Mouse (Mus musculus): ENCODE results near the gene Abi3.
"Not testable (repeated sequence)": the region's sequence is repeated elsewhere in the genome, so short reads cannot be mapped to it uniquely, and the experiment has no call there.

The Abi3 gene

DNA sequence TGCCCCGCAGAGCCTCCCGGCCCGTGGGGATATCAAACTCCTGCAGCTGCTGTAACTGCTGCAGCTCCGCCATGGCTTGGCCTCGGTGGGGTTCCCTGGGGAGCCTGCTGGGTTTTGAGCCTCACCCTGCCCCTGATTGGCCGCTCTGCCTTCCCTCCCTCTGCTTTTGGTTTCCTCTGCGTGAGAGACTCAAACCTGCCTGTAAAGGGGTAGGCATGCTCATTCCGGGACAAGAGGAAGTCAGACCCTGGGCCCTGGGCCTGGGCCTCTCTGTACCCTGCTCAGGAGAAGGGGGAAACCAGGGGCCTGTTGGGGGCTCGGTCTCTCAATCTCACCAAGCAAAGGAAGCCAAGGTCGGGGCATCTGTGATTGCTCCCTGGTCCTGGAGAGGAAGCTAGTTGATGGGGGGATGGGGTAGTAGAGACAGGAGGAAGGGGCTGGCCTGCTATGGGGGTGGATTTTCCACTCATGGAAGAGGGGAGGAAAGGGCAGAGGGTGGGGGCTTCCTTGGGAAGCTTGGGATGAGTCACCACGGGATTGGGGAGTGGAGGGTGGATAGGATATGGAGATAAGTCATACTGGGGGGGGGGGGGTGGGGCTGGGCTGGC is at the start of gene Abi3:
Gene Abi3 (minus strand): TSS at position 403 of the 608 bp plus-strand sequence.
- DNase-seq (ENCODE audit: low spot score in 2 of 2), result no peak

DNA sequence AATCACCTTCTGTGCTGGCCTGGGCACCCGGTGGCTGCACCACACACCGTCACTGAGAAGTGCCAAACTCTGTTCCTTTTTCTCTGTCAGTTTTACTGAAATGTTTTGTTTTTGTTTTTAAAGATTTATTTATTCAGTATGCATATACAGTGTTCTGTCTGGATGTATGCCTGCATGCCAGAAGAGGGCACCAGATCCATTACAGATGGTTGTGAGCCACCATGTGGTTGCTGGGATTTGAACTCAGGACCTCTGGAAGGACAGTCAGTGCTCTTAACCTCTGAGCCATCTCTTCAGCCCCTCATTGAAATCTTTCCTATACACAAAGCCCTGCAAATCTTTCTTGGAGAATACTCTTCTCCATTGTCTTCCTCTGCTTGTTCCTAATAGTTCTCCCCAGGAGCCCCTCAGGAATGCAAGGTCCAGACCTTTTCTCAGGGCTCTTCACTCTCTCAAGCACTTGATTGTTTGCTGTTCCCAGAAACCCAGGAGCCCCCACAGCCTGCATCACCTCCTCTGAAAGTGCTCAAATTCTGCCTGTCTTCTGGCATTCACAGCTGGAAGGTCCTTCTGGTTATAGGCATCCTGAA is 48.3 kb upstream of the Abi3 start:
- DNase-seq (ENCODE audit: low spot score in 2 of 2), result no peak

DNA sequence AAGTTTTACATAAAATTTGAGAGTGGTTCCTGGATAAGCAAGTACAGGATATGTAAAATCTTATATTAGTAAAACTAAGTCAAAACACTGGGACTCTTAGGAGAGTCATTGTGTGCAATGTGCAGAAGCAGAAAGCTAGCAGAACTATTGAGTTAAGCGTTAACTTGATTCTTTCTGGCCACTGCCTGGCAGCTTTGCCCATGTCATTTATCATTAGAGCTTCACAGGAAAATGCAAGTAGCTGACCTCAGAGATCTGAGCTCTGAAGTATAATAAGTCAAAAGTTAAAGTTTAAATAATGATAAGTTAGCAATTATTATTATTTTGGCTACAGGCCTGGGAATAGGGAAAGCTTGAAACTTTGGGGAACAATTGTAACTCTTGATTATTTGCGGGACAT is 37.6 kb upstream of the Abi3 start:
- not testable (repeated sequence) for DNase-seq (ENCODE audit: low spot score in 2 of 2)

DNA sequence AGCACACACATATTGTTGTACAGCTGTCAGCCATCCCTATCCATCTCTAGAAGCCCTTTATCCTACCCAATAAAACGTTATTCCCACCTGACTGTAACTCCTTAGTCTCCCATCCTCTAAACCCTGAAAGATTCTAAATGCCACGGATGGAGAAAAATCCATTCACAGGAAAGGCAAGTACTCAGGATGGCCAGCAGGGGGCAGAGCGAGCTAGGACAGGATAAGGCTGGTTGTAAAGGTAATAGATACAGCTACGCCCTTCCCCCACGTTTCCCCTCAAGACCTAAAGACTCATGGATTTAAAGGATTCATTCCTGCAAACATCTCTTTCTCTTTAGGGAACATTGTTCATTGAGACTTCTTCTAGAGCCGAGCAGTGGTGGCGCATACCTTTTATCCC is 34.0 kb upstream of the Abi3 start:
- DNase-seq (ENCODE audit: low spot score in 2 of 2), result peak in 1 of 2 experiments; percentile 76

DNA sequence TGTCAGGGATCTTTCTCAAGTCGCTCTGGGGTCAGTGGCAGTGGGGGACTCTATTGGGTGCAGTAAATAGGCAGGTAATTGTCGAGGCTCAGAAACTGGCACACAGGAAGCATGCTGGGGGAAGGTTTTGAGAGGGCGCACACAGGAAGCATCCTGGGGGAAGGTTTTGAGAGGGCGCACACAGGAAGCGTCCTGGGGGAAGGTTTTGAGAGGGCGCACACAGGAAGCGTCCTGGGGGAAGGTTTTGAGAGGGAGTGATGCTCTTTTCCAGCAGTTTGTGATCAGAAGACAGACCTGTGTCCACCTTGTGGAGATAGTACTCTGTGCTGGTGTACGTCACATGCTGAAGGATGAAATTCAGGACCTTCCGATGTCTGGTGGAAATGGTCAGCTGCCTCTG is 33.5 kb upstream of the Abi3 start:
- no peak for DNase-seq (ENCODE audit: low spot score in 2 of 2)

DNA sequence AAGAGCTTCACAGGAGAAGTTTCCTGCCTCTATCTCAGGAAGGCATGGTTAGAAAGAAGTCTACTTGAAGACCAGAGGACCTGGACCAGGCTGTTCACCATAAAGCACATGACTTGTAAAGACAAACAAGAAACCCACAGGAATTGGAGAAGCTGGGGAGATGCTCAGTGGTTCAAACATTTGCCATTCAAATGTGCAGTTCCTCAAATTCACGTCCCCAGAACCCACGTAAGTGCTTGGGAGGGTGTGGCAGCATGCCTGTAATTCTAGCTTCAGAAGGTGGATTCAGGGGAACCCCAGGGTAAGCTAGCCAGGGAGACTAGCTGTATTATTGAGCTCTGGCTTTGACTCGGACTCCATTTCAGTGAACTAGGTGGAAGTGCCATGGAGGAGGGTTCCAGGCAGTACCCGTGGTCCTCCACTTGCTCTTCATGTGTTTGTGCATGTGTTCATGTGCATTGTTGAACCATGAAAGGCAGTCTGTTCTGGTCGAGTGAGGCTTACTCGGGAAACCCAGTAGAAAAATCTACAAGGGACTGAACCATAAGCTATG is 27.7 kb upstream of the Abi3 start:
- DNase-seq (ENCODE audit: low spot score in 2 of 2), result no peak

DNA sequence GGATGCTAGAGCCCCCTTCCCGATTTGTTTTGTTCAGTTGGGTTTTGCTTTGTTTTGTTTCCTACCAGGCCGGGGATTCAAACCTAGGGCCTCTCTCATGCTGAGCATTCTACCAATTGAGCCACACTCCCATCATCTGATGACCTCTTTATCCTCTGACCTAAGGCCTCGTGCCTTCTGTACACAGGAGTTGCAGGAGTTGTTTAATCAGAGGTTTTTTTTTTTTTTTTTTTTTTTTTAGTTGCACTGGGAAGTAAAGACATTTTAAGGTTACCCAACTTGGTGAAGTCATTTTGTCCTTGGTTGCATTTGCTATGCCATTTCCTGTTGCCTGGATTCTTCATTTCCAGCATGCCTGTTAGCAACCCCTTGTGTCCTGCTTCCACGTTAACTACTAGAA is 27.2 kb upstream of the Abi3 start:
- no peak for DNase-seq (ENCODE audit: low spot score in 2 of 2)

DNA sequence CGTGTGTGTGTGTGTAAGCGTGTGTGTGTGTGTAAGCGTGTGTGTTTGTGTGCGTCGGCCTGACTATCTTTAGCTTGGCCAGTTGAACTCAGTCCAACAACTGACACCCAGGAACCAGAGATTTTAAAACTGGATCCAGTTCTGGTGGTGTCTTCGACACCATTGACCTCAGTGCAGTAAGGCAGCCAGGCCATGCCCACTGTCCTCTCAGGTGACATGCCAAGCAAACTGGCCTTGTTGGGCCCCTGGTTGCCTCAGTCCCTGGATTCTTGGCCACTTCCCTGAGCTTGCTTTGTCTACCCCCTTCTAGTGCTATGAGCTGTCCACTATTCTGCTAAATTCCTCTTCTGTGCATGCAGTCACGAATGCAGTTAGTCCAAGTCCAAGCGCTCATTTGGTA is 19.1 kb upstream of the Abi3 start:
- no peak for DNase-seq (ENCODE audit: low spot score in 2 of 2)

DNA sequence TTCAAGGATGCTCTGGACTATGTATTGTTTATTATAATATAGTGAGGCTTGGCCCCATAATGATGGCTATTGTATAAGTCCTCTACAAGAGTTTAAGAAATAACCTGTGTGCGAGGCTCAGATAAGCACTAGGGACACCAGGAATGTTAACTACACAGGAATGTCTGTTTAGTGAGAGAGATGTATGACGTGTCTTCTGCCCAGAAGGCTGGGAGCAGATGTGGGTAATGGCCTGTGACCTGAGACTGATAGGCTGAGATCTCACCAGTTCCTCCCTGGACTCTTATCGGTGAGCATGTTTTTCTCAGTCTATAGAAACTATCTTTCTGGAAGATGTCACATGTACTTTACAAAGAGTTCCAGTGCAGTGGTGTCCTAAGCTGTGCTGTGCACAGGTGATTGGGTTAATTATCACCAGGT is 17.8 kb upstream of the Abi3 start:
- no peak for DNase-seq (ENCODE audit: low spot score in 2 of 2)

DNA sequence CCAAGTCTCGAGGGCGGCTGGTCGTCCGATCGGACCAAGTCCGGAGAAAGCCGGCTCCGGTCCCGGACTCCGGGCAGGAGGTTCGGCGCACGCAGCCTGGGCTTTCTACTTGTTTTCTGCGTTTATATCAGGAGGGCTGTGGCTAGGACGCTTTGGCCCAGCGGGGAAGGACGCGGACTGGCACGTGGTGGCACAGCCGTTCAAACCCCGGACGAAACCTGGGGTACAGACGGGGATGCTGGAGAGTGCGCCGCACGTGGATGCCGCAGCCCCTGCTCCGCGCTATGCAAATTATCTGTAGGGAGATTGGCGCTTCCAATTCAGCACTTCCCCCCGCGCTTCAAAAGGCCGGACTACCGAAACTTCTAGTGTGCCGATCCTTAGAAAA is 17.2 kb upstream of the Abi3 start:
- DNase-seq (ENCODE audit: low spot score in 2 of 2), result no peak

DNA sequence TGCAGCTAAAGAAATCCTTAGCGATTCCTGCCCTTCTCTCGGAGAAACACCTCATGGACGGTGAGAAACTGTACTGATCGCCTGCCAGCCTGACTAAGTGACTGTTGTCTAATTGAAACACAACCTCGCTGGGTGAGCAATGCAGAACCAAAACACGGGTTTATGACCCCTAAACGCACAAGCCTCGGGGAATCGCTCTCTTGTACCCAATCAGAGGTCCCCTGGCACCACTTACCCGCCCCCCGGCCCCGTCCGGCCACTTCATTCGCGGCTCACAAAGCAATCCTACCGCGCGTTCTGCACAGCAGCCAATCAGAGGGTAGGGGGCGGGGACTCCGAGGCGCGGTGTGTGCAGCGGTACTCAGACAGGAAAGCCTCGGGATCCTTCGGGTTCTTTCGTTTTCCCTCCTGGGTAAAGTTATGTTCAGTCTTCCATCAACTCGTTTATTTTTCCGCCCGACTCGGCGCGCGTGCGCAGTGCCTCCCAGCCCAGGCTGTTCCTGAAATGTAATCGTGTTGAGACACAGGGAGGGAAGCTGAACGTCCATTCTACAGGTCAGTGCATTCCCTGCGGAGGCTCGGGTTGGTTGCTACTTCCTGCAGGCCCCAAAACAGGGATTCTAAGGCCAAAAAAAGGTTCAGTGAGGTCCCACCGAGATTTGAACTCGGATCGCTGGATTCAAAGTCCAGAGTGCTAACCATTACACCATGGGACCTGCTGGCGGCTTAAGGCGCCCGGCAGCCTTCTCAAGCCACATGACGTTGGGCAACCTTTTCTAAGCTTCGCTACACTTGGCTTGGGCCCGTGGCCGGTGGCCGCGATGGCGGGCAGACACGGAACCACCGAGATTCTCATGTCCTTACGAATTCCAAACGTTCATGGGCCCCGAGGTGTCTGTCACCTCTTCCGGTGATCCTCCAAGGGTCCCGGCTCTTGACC is 16.5 kb upstream of the Abi3 start:
- DNase-seq (ENCODE audit: low spot score in 2 of 2), result peak; percentile 96

DNA sequence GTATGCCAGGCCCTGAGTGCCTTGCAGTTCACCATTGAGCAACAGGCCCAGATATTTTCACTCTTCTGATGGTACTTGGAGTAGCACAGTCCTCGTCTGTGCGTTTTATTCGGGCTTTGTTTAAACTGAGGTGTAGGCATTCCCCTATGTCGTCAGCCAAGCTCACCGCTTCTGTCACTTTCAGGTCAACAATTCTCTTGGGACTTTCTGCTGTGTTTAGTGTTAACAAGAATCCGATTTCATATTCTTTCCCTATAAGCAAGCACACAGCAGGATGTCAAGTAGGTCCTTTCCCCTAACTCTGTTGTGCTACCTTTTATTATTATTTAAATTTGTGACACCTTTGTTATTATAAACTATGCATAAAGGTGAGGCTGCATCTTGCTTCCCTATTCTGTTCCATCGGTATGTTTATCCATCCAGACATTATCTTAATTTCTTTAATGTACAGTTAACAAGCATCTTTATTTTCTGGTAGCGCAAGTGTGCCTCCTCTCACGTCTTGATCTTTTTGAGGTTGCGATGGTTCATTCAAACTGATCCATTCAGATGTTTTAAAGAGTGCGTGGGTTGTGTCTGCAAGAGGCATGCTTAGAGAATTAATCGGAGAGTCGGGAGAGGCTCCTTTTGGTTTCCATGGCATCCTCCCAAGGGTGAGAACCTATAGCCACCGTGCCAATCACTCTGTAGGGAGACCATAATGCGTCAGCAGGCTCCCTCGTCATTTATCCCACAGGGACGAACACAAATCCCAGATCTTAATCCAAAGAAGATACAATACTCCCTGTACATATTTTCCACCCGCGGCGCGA is 15.6 kb upstream of the Abi3 start:
- no peak for DNase-seq (ENCODE audit: low spot score in 2 of 2)

DNA sequence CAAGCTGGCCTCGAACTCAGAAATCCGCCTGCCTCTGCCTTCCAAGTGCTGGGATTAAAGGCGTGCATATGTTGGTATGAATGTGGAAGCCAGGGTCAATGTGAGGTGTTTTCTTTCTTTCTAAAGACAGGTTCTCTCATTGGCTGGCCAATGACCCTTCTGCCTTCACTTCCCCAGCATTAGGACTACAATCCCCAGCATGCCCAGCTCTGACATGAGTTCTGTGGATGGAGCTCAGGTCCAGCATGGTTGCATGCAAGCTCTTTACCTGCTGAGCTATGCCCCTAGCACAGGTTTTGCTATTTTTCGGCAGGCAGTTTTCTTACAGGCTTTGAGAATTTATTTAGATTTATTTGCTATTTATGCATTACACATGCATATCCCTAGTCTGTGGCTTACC is 15.0 kb upstream of the Abi3 start:
- no peak for DNase-seq (ENCODE audit: low spot score in 2 of 2)

DNA sequence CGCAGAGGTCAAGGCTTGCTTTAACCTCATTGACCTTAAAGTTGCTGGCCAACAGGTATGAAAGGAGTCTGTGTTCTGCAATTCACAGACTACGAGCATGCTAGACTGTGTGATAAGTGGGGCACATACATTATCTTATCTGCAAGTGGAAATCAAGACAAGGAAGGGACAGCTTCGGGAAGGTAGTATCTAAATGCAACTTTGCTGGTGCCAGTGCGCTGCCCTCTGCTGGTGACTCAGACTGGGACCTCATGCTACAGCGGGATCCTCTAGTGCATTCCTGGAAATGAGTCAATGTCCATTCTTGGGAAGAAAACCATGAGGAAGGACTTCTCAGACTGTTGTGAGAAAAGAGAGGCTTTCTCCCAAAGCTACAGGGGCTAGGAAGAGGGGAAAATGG is 11.4 kb upstream of the Abi3 start:
- DNase-seq (ENCODE audit: low spot score in 2 of 2), result no peak

DNA sequence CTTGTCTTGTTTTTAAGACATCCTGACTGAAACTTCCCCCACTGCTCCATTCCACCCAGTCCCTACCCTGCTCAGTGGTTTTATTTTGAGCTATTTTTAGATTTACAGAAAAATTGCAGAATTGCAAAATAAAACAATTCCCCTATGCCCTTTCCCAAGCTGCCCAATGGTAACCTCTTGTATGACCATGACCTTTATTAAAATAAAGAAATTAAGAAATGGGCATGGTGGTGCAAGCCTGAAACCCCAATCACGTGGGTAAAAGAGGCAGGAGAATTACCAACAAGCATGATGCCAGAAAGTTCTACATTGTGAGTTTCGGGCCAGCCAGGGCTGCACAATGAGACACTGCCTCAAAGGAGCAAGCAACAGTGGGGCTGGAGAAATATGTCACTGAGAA is 8.6 kb upstream of the Abi3 start:
- no peak for DNase-seq (ENCODE audit: low spot score in 2 of 2)

DNA sequence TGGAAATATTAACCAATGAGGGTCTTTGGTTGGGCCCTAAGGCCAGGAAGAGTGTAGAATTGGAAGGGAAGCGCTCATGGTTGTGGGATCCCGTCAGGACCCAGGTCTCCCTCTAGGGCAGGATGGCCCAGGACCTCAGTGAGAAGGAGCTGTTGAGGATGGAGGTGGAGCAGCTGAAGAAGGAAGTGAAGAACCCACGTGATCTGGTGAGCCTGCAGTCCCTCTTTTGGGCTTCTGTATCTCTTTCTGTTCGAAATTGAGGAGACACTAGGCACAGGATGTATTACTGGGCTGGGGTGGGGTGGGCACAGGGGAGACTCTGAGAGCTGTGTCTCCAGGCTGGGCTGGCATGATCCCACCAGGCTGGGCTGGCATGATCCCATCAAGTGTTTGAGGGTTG is 2.7 kb upstream of the Abi3 start:
- no peak for DNase-seq (ENCODE audit: low spot score in 2 of 2)

DNA sequence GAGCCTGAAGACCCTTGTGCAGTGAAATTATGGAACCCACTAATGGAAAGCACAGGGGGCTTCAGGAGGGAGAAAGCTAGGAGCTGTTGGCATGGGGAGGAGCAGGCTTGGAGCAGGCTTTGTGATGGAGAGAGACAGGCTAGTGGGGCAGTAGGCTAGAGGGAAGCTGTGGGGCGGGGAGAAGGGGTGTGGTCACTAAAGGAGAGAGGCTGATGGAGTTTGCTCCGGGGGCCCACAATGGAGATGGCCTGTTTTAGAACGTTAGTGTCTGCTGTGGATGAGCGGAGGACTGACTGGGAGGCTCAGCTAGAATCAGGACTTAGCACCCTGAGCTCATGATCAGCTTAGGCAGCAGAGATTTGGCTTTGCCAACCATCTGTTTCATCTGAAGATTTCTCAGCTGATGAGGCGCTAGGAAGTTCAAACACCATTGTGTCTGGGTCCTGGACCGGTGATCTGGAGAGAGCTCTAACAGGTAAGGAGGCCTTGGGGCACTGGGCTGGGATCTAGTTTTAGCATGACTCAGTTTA is 1.2 kb upstream of the Abi3 start:
- DNase-seq (ENCODE audit: low spot score in 2 of 2), result no peak

DNA sequence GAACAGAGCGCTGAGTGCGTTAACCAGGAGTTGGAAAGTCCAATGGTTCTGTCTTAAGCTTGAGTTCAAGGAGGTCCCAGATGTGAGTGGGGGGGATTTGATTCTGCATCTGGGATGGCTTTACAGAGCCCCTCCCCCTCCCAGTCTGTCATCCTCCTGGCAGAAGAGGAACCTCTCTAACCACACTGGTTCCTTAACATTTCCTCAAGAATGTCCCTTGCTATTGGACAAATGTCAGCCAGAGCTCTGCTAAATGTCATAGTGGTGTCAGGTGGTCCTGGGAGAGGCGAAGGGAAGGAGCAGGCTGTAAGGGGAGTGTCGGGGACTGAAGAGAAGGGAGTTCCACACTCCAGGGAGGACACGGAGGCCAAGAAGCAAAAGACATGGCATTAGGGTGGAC is 677 bp upstream of the Abi3 start:
- no peak for DNase-seq (ENCODE audit: low spot score in 2 of 2)

DNA sequence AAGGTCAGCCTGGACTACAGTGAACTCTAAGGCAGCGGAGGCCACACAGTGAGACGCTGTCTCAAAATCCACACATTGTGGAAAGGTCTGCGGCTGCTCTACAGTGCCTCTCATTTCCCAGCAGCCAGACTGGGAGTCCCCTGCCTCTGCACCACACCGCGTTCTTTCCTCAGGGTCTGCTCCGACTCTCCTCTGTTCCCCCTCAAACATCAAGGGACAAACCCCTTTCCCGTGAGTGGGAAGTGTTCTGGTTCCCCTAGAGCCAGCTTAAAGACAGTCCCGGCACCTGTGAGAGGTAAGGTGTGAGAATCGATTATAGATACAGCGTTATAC is 812 bp downstream of the Abi3 start:
- DNase-seq (ENCODE audit: low spot score in 2 of 2), result no peak

DNA sequence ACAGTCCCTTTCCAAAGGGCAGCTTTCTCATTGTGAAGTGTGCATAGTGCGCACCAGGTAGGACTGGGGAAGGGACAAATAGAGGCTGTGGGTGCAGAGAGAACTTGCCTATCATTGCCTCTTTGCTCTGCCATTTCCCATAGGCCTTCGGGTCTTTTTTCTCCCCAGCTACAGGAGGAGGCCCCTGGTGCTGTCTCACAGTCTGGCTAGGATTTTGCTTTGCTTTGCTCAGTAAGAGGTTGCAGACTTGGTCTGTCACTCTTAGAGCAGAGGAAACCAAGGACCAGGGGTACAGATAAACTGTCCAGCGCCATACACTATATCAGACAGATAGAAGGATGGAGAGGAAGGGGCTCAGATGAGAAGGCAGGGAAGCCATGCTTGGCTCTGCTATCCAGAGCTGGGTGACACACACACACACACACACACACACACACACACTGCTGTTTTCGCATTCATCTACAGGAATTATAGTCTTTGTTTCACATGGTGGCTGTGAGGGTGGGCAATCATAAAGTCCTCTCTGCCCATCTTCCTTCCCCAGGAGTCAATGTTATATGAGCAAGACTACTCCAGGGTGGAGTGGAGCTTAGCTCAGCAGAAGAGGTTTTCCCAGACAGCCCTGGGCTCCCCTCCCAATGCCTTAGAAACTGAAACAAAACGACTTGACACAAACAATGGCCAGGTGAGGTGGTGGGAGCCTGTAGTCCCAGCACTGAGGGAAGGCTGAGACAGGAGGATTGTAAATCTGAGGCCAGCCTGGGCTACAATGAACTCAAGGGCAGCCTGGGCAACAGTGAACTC is 1.4 kb downstream of the Abi3 start:
- DNase-seq (ENCODE audit: low spot score in 2 of 2), result no peak

All from urinary bladder, postnatal 4 days (tissue).